Mouse (Mus musculus) left cerebral cortex, postnatal 10 days (tissue): Measurements from ENCODE around the gene Nudcd3. TPM values are rescaled to one million over a fixed set of nuclear protein-coding genes. Genes with fewer than 3 reads are reported as not detected.
A peak's percentile ranks its signal among the peaks of the same experiment; 100 is the strongest.
"Not testable (repeated sequence)": the region's sequence is repeated elsewhere in the genome, so short reads cannot be mapped to it uniquely, and the experiment has no call there.

ENCODE experiments used
- DNase-seq, 2 experiments: peaks; one replicate each; pipeline ENCODE4 v3.0.0; 2021 to 2022; ENCODE audit warnings: low spot score in 2 of 2, mixed read lengths in 1 of 2; ENCODE audit errors: extremely low spot score in 1 of 2
- intact Hi-C: fragments of 180-260 bp; cut with DNase I; formaldehyde crosslinking; loops from one replicate; pipeline ENCODE4 v1.15.1; 2025
- total RNA-seq, 2 experiments: library from RNA; stranded (reverse); gene quantifications; 2 replicates each; pipeline ENCODE4 v1.2.3; 2021

Gene Nudcd3
- total RNA-seq, 2 experiments from 2014 or later = 125 to 131 TPM

DNA sequence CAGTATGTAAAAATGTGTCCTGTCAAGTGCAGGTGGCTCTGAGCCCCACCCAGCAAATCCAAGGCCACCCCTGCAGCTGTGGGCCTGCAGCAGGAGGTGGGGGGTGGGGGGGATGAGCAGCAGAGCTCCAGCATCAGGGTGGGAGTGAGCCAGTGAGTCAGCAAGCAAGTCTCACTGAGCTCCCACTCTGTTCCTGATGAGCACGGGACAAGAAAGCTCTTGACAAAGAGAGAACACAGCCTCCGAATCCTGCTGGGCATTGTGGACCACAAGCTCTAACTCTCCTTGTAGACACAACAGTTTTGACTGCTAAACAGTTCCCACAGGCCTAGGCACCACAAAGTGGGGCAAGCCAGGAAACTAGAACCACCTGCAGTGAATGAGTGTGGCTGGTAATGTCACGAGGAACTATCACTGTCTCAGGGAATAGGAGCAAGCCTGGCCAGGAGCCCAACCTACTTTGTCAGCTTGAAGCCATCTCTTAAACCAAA, 46.0 kb downstream of the Nudcd3 start:
- DNase-seq = peak in 1 of 2 experiments; percentile 24
- intact Hi-C loops = no loop called here

DNA sequence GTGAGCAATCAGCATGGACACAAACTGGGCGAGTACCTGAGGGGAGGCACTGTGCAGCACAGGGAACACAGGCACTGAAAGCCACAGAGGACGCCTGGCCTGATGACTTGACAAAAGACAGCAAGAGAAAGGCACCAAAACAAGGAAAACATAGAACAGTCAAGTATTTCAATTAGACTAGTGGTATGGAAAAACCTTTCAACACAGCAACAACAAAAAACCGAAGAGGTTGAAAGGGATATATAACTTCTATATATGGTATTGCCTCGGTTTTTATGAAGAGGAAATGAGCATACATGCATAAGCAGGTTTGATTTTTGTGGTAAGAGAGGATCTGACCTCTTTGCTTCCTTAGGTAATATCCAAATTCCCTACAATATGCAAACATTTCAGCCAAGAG, 47.4 kb downstream of the Nudcd3 start:
- DNase-seq = no peak
- intact Hi-C loops = no loop called here

DNA sequence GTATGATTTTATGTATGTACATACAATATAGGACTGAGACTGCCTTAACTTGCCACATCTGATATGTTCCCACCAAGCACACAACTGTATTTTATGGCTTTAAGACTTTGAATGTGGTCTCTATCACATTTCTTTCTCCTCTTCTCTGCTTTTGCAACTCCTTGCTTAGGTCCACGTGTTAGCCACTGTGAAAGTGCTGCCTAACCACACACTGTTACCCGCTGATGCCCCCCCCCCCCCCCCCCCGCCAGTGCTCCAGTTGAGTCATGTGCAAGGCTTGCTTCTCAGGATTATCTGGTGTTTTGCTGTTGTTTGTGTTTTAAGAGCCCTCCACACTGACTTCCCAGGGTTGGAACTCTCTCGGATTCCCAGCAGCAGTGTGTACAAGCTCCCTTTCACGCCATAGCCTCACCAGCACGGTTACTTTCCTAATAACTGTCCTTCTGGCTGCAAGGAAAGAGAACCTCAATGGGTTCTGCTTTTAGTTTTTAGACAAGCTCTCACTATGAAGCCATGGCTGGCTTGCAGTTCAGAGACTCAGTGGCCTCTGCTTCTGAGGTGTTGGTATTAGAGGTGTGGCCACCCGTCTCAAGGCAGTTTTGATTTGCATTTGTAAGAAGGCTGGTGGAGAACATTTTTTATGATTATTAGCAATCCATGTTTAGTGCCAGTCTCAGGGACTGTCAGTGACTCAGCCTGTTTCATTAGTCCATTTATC, 61.8 kb downstream of the Nudcd3 start:
- intact Hi-C loops = no loop called here
- no peak for DNase-seq

DNA sequence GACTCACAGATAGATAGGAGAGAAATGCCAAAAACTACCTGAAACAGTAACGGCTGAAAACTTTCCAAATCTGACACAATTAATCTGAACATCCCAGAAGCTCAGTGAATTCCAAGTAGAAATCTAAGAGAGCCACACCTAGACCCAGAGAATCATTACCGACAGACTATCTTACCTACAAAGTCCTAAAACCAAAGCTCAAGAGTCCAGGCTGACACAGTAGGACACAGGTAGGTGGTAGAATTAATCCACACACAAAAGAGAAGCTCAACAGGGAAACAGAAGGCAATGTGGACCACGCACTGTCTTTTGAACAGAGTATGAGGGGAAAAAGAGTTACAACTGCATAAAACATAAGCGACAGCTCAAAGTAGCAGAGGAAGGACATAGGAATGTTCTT, 67.3 kb downstream of the Nudcd3 start:
- no peak for DNase-seq
- intact Hi-C loops = no loop called here

DNA sequence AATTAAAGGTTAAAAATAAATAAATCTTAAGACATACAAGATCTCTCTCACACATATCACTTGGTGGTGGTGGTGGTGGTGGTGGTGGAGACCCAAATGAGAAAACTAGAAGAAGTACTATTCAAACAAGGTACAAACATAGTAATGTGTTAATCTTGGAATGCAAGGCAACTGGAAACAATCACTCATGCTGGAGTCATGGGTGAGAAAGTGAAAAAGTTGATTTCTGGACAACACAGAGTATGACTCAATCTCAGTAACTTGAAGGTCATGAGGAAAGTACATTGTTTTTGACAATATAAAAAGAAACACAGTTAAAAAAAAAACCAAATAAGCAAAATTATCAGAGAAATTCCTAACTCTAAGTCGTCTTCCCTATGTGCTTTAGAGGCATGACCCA, 69.6 kb downstream of the Nudcd3 start:
- no peak for DNase-seq
- intact Hi-C loops = no loop called here

DNA sequence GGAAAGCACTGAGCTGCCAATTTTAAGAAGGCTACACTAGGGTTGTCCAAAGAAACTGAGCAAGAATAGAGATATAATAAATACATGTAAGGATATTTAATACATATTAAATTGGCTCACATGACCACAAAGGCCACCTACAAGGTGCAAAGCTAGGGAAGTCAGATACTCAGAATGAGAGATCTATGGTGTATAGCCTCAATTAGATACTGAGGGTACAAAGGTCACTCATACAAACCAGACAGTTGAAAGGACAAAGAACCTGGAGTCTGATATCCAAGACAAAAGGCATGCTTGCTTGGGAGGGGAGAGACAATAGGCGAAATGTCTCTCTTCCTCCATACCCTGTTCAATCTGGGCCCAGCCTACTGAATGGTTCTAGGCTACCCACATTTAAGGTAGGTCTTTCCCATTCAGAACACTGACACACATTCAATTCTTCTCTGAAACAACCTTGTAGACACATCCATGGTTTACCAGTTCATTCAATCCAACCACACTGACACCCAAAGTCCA, 76.6 kb downstream of the Nudcd3 start:
- no peak for DNase-seq
- intact Hi-C loops = loop anchor here (5.0 kb wide), 1 partner anchor 54 kb away; no protein-coding TSS in a partner anchor

DNA sequence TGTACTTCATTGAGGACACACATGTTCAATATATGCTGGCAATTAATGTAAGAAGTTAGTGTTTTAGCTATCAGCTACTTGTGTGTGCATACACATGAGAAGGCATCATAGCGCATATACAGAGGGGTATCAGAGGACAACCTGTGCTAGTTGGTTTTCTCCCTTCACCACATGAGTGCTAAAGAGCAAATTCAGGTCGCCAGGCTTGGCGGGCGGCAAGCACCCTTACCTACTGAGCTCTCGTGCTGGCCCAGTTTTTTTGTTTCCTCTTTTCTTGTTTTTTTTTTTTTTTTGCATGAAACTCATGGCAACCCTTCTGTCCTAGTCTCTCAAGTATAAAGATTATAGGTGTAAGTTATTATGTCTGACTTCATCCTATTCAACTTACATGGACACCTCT, 77.6 kb downstream of the Nudcd3 start:
- intact Hi-C loops = loop anchor here (5.0 kb wide), 1 partner anchor 55 kb away; no protein-coding TSS in a partner anchor

DNA sequence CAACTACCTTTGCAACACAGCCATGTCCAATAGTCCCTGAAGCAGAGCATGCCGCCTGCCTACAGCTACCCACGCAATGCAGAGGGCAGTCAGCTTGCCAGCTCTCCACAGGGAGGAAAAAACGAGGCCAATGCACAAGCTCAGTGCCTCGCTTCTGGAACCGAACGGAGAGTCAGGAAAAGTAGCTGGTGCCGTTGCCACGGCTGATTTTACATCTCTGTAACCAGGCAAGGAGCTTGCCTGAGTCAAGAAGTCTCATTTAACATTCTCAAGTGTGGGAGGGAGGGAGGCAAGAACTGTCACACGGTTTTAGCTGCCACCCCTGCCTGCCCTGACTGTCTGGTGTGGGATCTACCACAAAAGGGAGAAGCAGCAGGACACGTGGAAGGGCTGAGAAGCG, 79.6 kb downstream of the Nudcd3 start:
- intact Hi-C loops = loop anchor here (5.0 kb wide), 1 partner anchor 57 kb away; no protein-coding TSS in a partner anchor
- DNase-seq = peak; percentile 65 to 69

More for the DNA sequence above, 77.6 kb downstream of the Nudcd3 start:
- DNase-seq = no peak

DNA sequence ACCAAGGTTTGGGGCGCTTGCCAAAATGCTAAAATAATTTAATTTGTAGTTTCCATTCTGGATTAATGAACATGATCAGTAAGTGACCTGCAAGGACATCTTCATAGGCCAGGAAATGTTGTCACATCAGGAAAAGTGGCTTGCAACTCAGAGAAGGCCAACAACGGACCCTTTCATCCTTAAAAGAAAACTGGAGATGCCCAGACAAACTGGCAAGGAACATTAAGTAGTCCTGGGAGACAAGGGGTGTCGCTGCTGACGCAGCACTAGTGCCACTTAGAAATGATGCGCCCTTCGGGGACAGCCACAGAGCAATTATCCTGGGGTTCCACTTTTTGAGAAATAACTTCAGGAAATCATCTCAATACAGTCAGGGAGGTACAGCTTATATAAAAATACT, 80.2 kb downstream of the Nudcd3 start:
- DNase-seq = no peak
- intact Hi-C loops = loop anchor here (5.0 kb wide), 1 partner anchor 57 kb away; no protein-coding TSS in a partner anchor

DNA sequence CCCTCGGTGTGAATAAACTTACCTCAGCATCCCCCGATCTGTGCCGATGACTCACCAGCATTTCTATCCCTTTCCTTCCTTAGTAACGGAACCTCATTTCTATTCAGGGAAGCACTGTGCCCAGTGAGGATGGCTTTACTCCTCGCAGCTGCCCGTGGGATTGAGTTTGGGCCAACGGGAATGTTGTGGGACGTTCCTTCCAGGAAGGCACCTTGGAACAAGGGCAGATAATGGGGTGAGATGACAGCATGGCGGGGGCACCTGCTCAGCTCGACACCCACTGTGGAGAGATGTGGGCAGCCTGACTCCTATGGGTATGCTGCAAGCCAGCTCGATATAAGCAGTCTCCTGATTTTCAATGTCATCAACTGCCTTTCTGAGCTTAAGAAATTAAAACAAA, 80.9 kb downstream of the Nudcd3 start:
- intact Hi-C loops = loop anchor here (5.0 kb wide), 1 partner anchor 52 kb away; the partner anchor contains the start of gene Camk2b
- DNase-seq = peak; percentile 19 to 40

DNA sequence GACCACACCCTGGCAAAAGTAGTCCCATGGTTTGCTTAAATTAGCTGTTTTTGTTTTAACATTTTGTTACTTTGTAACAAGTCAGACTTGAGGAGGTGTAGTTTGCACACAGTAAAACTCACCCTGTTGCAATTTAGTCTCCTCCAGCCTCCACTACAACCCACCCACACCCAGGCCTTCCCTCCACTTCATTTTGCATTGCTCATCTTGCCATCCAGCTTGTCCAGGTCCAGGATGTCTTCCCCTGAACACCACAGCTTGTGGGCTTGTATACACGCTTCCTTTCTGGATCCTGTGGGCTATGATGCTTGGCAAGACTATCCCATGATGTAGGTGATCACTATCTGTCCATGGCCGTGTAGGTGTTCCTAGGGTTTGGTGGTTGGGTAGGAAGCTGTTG, 82.3 kb downstream of the Nudcd3 start:
- DNase-seq = no peak
- intact Hi-C loops = loop anchor here (5.0 kb wide), 1 partner anchor 51 kb away; the partner anchor contains the start of gene Camk2b

DNA sequence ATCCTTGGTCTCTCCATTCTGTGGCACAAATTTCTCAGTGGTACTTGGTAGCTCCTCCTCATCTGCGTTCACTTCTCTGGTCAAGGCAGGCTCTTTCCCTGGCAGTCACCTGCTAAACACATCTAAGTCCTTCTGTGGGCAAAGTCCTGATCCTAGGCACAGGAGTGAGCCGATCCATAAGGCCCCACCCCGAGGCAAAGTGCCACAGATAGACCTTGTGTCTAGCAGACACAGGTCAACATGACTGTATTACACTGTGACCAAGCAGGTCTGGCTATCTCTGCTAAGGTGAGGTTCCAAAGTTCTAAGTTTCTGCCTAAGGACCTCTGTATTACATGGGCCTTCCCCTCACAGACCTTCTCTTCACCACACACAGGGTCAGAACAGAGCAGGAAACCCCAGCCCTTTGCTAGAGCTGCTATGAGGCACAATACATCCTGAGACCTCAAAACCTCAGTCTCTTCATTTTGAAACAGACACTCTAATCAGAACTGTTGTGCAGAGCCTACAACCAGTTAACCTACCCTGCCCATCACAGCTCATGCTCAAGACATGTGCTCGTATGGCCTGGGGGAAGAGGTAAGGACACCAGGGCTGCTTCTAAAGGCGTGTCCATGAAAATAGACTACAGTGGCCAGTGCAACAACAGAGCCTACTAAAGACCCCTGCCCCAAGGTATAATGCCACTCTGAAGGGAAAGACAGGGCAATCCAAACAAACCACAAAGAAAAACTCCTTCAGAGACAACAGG, 88.3 kb downstream of the Nudcd3 start:
- intact Hi-C loops = no loop called here

DNA sequence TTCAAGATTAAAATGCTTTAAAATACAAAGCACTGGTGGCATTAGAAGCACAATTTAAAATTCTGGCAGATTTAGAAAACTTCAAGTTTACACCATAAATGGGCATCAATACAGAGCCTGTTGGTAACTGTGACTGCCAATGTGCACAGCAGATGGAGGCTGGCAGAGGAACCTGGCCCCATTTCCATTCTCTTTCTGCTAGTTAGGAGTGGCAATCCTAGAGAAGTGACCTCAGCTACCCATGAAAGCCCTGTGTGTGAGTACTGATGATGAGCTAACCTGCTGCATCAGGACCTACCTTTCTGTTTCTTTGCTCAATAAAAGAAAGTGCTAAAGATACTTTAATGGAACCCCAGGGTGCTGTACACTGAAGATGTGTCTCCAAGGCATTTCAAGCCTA, 90.2 kb downstream of the Nudcd3 start:
- peak in 1 of 2 experiments; percentile 57 for DNase-seq
- intact Hi-C loops = no loop called here

More for the DNA sequence above, 88.3 kb downstream of the Nudcd3 start:
- DNase-seq = no peak

DNA sequence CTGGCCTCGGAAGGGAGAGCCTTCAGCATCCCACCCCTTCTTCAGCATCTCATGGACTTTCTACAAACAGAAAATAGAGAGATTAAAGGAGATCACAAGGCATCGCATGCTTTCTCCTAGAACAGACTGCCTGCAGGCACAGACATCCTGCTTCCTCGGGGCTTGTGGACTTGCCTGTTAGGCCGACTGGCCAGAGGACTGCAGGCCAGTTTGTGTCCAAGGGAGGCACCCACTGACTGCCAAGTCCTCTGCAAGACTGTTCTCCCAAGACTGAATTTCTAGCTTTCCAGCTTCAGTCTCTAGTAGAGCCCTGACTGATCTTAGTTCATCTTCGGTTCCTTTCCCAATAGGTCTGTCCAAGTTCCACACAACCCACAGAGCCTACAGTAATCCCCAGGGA, 91.9 kb downstream of the Nudcd3 start:
- no peak for DNase-seq
- intact Hi-C loops = no loop called here

DNA sequence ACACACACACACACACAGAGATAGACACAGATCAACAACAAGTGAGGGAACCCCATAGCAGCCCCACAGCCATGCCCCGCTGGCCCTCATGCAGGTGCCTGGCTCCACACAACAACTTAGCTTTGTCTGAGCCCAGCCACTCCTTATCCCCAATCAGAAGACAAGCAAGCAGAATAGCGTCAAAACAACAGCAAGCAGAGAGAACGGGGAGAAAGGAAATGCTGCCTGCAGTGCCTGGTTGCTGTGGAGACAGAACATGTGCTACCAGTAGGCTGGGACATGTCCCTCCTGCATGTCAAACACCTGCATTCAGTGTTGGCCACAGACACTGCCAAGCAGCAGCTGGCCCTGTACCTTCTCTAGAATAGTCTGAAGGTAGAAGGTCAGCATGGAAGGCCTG, 92.5 kb downstream of the Nudcd3 start:
- intact Hi-C loops = no loop called here
- no peak for DNase-seq

DNA sequence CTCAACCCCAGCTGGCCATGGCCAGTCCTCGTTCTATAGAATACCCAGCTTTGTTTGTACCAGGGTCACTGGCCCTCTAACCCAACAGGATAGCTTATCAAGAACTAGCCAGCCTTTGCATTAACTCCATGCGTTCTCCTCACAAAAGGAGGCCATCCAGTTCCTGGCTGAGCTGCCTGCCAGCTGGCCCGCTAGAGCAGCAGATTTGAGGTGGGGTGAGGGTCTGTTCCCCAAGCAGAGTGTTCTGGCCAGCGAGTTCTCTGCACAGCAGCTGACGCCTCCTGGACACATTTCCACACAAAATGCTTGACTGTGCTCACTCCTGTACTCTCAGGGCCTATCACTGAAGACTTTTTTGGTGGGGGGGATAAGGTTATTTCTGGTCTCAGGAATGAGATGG, 95.5 kb downstream of the Nudcd3 start:
- intact Hi-C loops = no loop called here
- DNase-seq = no peak

DNA sequence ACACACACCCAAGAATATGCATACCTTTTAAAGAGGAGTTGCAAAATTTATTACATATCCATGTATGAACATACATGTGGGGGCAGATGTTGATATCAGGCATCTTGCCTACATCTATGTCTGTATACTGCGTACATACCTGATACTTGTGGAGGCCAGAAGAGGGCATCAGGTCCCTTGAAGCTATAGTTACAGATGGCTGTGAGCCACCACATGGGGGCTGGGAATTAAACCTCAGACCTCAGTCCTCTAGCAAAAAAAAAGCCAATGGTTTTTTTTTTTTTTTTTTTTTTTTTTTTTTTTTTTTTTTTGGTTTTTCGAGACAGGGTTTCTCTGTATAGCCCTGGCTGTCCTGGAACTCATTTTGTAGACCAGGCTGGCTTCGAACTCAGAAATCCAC, 103.6 kb downstream of the Nudcd3 start:
- DNase-seq, intact Hi-C loops: not testable (repeated sequence)

DNA sequence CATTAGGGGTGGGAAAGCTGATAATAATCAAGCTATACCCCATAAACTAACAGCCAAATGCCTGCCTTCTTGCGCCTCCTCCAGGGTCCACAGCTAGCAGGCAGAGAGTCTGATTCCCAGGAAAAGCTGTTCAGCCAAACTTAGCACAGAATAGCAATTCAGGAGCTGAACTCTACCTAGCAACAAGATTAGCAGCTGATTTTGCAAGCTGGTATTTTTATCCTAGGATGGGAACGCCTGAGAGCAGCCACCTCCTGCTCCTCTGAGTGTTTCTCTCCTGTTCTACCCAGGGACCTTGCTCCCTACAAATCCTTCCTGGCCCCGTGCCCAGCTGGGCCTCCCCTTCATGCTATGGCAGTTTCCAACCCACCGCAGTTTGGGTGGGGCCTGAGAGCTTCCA, 113.2 kb downstream of the Nudcd3 start:
- DNase-seq = peak; percentile 70
- intact Hi-C loops = no loop called here

DNA sequence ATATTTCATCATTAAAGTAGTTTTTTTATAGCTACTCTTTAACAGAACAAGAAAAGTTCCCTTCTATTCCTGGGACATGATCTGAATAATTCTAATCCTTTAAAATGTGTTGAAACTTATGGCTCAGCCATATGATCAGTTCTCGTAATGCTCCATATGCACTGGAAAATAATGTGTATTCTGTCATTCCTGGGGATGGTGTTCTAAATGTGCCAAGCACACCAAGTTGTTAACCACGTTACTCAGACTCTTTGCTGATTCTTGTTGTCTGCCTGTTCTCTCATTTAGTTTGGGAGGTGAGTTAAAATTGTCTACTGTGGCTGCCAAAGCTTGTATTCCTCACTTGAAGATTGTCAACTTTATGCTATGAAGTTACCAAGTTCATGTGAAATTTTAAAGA, 121.5 kb downstream of the Nudcd3 start:
- intact Hi-C loops = no loop called here
- no peak for DNase-seq
